Mouse (Mus musculus) thymus, adult 2 months (tissue): Measurements from ENCODE around the gene Slc2a12.

Experiments used
- CTCF ChIP-seq: fragments of 200-500 bp; IDR thresholded peaks from 2 replicates; pipeline ENCODE4 v1.5.1; 2012; ENCODE audit warnings: mild to moderate bottlenecking, control low read depth, low read length, moderate library complexity, borderline replicate concordance; ENCODE audit not compliant: control insufficient read depth, poor library complexity, insufficient read depth; ENCODE audit errors: extremely low read depth
- POLR2A ChIP-seq: fragments of 200-500 bp; IDR thresholded peaks from 2 replicates; pipeline ENCODE4 v1.6.1; 2012; ENCODE audit warnings: mild to moderate bottlenecking, low read length, control low read depth, moderate library complexity; ENCODE audit not compliant: control insufficient read depth, poor library complexity, insufficient read depth; ENCODE audit errors: extremely low read depth

DNA sequence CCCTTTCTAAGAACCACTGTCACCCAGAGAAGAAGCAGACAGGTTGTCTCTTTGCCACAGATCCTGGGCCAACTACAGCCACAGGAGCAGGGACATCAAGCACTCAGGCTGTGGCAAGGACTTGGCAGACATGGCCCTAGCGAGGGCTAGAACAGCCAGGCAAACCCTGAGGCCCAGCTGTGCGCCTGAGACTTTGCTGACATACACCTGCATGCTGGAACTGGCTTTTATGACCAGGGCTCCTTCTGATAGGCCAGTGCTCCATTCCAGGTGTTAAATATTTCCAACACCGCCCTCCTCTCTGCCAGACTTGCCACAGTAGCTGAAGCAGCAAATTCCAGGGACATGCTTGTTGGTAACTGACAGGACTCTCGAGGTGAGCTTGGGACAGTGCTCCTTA, 3.9 kb downstream of the Slc2a12 start:
- no peak for TF ChIP-seq CTCF
- TF ChIP-seq POLR2A: no peak
